Mouse (Mus musculus) olfactory bulb, adult 2 months (tissue): ENCODE data around the gene Pepd.

Experiments used
- CTCF ChIP-seq: fragments of 200-500 bp; IDR thresholded peaks from 2 replicates; pipeline ENCODE4 v1.5.1; 2012; ENCODE audit warnings: low read depth, mild to moderate bottlenecking, low read length, moderate library complexity; ENCODE audit not compliant: insufficient read depth
- POLR2A ChIP-seq: fragments of 200-500 bp; IDR thresholded peaks from 2 replicates; pipeline ENCODE4 v1.6.1; 2012; ENCODE audit warnings: mild to moderate bottlenecking, low read depth, low read length, moderate library complexity; ENCODE audit not compliant: insufficient read depth

GRCm38 (mm10) chr7:35029228-35029627 lies 117.0 kb downstream of the Pepd start:
- no peak for TF ChIP-seq CTCF
- no peak for TF ChIP-seq POLR2A
